Mouse (Mus musculus) stomach, embryonic 16.5 days (tissue): ENCODE results near the gene Cldn1. TPM values are rescaled to one million over a fixed set of nuclear protein-coding genes. Genes with fewer than 3 reads are reported as not detected.

Experiments used
- ATAC-seq: fragments of 200-750 bp; cut with Nextera tagmentation; 2 replicates; pipeline ENCODE4 v1.8.0; 2017; ENCODE audit warnings: moderate number of reproducible peaks, moderate TSS enrichment; ENCODE audit not compliant: insufficient read depth, low FRiP score
- H3K27ac ChIP-seq: fragments of 300-500 bp; sonication (generic); 2 replicates; pipeline ENCODE4 v1.5.1; 2014; ENCODE audit warnings: low read length
- H3K27me3 ChIP-seq: fragments of 300-500 bp; sonication (generic); 2 replicates; pipeline ENCODE4 v1.6.1; 2014; ENCODE audit warnings: low read length, control low read depth, mixed read lengths; ENCODE audit not compliant: control insufficient read depth, insufficient read depth
- H3K36me3 ChIP-seq: fragments of 300-500 bp; sonication (generic); 2 replicates; pipeline ENCODE4 v1.6.1; 2014; ENCODE audit warnings: low read length; ENCODE audit not compliant: control insufficient read depth, insufficient read depth
- H3K4me1 ChIP-seq: fragments of 300-500 bp; sonication (generic); 2 replicates; pipeline ENCODE4 v1.6.1; 2014; ENCODE audit warnings: low read length, control low read depth, mixed read lengths; ENCODE audit not compliant: control insufficient read depth, insufficient read depth
- H3K4me2 ChIP-seq: fragments of 300-500 bp; sonication (generic); 2 replicates; pipeline ENCODE4 v1.6.1; 2014; ENCODE audit warnings: low read depth, low read length, mixed read lengths
- H3K4me3 ChIP-seq: fragments of 300-500 bp; sonication (generic); replicated peaks from 2 replicates; pipeline ENCODE4 v1.5.1; 2014; ENCODE audit warnings: mild to moderate bottlenecking, low read length
- H3K9ac ChIP-seq: fragments of 300-500 bp; sonication (generic); 2 replicates; pipeline ENCODE4 v1.6.1; 2014; ENCODE audit warnings: low read length
- H3K9me3 ChIP-seq: fragments of 300-500 bp; sonication (generic); replicated peaks from 2 replicates; pipeline ENCODE4 v1.6.1; 2016; ENCODE audit warnings: low read length, control low read depth; ENCODE audit not compliant: control insufficient read depth
- WGBS: fragments of 180-500 bp; shearing (Covaris S2); extraction: QIAGEN DNeasy Blood & Tissue Kit; methylation state at CpG from one replicate; pipeline ENCODE4 v1.1.7; 2014; 5-methylcytosine and 5-hydroxymethylcytosine counted together
- polyA plus RNA-seq: library from polyadenylated mRNA; unstranded; fragments of >200 nt; fragmentation: Nextera tagmentation; extraction: Ambion mirVana; gene quantifications from 2 replicates; pipeline ENCODE4 v1.2.1, GENCODE M21; 2015

Gene Cldn1
- polyA plus RNA-seq, 1 experiment from 2014 or later = 15.3 TPM

DNA sequence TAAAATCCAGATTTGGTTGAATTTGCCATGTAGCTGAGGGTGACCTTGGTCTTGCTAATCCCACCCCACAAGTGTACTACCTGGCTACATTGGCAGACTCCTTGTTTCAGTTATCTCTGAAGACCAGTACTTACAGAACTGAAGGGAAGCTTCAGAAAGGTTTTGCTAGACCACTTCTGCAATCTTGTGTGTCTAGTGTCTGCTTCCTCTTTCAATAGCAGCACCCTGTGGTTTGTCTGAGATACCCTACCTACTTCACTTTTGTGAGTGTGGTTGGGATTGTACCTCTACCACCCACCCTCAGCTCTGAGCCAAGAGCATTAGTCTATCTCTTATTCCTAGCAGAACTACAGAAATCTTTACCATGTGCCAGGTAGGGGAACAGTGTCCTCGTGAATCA is 22.8 kb downstream of the Cldn1 start:
- Histone ChIP-seq H3K9me3 (no peaks in the 10 kb centered on the region), H3K27ac (no peak overlapping the region), H3K9ac (no peak overlapping the region), H3K4me3 (no peak overlapping the region), H3K4me1 (no peaks in the 10 kb centered on the region), H3K36me3 (no peaks in the 10 kb centered on the region), H3K27me3 (no peaks in the 10 kb centered on the region), H3K4me2 (no peak overlapping the region)
- WGBS = 72% methylated on average over 1 of the region's 1 CpGs
- ATAC-seq = no peak

DNA sequence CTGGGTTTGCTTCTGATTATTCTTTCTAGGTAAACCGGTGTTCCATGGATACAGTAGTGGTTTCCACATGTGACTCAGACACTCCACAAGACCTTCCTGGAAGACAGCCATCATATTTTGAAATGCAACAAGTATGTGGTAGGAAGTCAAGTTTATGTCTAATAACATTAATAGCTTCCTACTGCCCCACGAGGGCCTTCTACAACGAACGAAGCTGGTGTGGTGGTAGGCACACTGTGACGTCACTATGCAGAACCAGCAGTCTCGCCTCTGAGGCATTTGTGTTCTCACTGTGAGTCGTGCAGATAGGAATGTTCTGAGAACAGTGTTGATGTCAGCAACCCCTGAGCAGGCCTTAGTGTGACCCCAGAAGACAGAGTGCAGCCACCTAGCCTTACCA is 55.4 kb downstream of the Cldn1 start:
- H3K9me3 ChIP-seq = no peaks in the 10 kb centered on the region
- 53% methylated on average over 7 of the region's 7 CpGs for WGBS
- no peak for ATAC-seq

DNA sequence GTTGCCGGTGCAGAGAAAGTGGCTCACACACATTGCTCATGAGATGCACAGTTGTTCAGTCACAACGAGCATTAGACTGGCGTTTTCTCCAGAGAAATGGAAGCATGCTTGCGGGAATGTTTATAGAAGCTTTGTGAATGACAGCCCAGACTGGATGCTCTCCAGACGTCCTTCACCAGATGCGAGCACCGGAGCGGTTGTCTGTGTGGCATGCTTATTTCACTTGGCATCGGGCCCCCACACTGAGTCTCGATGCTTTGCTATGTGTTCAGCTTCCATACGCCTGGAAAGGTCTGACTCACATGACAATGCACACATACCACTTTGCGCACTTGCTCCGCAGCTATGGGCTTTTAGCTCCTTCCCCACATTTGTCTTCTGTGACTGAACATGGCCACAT is 56.8 kb downstream of the Cldn1 start:
- H3K36me3 ChIP-seq = no peaks in the 10 kb centered on the region
- H3K27ac ChIP-seq = no peak overlapping the region
- H3K4me2 ChIP-seq = peak overlapping the region; percentile 16; the same call in 1 of the 2 replicates
- peaks cover 3% of the 10 kb centered on the region; the same call in 1 of the 2 replicates for H3K4me1 ChIP-seq
- H3K9ac ChIP-seq = no peak overlapping the region
- H3K27me3 ChIP-seq = no peaks in the 10 kb centered on the region
- ATAC-seq = no peak
- no peak overlapping the region for H3K4me3 ChIP-seq
- H3K9me3 ChIP-seq = no peaks in the 10 kb centered on the region
- WGBS = 48% methylated on average over 13 of the region's 13 CpGs

More for the DNA sequence above, 55.4 kb downstream of the Cldn1 start:
- Histone ChIP-seq H3K27ac (no peak overlapping the region), H3K36me3 (no peaks in the 10 kb centered on the region), H3K4me3 (no peak overlapping the region), H3K4me1 (peaks cover 3% of the 10 kb centered on the region; the same call in 1 of the 2 replicates), H3K9ac (no peak overlapping the region), H3K27me3 (no peaks in the 10 kb centered on the region), H3K4me2 (no peak overlapping the region)

DNA sequence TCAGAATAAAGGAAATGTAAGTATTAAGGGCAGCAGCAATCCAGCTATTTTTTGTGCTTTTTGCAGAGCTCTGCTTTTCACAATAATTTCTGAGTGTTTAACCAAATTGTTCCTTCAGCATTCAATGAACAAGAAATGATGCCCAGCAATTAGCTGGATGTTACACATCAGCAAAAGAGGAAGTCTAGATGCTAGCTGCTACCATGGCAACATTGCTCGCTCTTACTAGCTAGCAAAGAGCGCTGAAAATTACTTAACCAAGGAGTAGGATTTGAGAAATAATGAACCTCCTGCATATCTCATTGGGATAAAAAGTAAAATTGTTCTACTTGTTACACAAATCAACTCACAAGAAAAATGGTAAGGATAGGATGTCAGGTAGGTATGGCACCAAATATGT is 62.2 kb downstream of the Cldn1 start:
- Histone ChIP-seq H3K4me2 (no peak overlapping the region), H3K27me3 (no peaks in the 10 kb centered on the region), H3K27ac (no peak overlapping the region), H3K9ac (no peak overlapping the region), H3K36me3 (no peaks in the 10 kb centered on the region), H3K9me3 (no peaks in the 10 kb centered on the region), H3K4me1 (peaks cover 2% of the 10 kb centered on the region; the same call in 1 of the 2 replicates), H3K4me3 (no peak overlapping the region)
- no peak for ATAC-seq
- 82% methylated on average over 2 of the region's 2 CpGs for WGBS

Other genes starting within 250 kb of the Cldn1 start
- not detected in 2 replicates for gene Cldn16, start 91.3 kb upstream of the Cldn1 start, polyA plus RNA-seq
- not detected in 2 replicates for gene Tmem207, start 154.9 kb upstream of the Cldn1 start, polyA plus RNA-seq
- gene Il1rap, start 209.9 kb upstream of the Cldn1 start, polyA plus RNA-seq = 9.0 and 10.2 TPM in 2 replicates